11 mouse cellular contexts compared by ENCODE assay signal in genomic region chr5:22511824-22512223, GRCm38 (mm10). TPM values are rescaled to one million over a fixed set of nuclear protein-coding genes. Genes with fewer than 3 reads are reported as not detected.
DNase-seq lines count a peak whose midpoint lies in the region; ATAC-seq and TF ChIP-seq lines count a peak whose summit lies in the region.
"Had no signal": no experiment of that assay in that cellular context is flagged by ENCODE, and none has a peak within 500 bp of the region (broad histone marks: within the 10 kb centered on the region; RNA-seq: fewer than 3 reads in every experiment).

No protein-coding gene starts in this region.

- no peaks in the 10 kb centered on the region for H3K27me3 ChIP-seq in forebrain, embryonic 14.5 days (replicated peaks; ENCODE audit: control insufficient read depth, insufficient read depth, low read length)
- no peaks in the 10 kb centered on the region for H3K27me3 ChIP-seq in forebrain, embryonic 15.5 days

- no peak overlapping the region for H3K4me2 ChIP-seq in forebrain, embryonic 14.5 days (ENCODE audit: low read length)
- no peak overlapping the region for H3K4me2 ChIP-seq in forebrain, embryonic 15.5 days (replicated peaks)

- no peak overlapping the region for H3K27ac ChIP-seq in forebrain, embryonic 14.5 days (ENCODE audit: low read depth, low read length)
- no peak overlapping the region for H3K27ac ChIP-seq in forebrain, embryonic 15.5 days (replicated peaks)

- 79% methylated on average over 8 of the region's 8 CpGs for WGBS in forebrain, embryonic 14.5 days
- 79% methylated on average over 8 of the region's 8 CpGs for WGBS in forebrain, embryonic 15.5 days
- 55% methylated on average over 8 of the region's 8 CpGs for WGBS in lung, adult 2 months

- TF ChIP-seq CTCF in lung, adult 2 months (IDR thresholded peaks at IDR 0.05; ENCODE audit: insufficient read depth, low read length), result peak; percentile 41; the same call in 1 of the 2 replicates

- no peaks in the 10 kb centered on the region for H3K9me3 ChIP-seq in forebrain, embryonic 14.5 days (replicated peaks; ENCODE audit: control insufficient read depth, low read length)
- no peaks in the 10 kb centered on the region for H3K9me3 ChIP-seq in forebrain, embryonic 15.5 days

- H3K4me3 ChIP-seq in forebrain, embryonic 14.5 days (ENCODE audit: low read depth, low read length), result no peak overlapping the region
- no peak overlapping the region for H3K4me3 ChIP-seq in forebrain, embryonic 15.5 days
- H3K4me3 ChIP-seq in lung, adult 2 months (replicated peaks; ENCODE audit: extremely low read depth, low read depth, low read length), result no peak overlapping the region

- DNase-seq in forebrain, embryonic 14.5 days (ENCODE audit: low spot score), result peak; percentile 80
- DNase-seq in lung, adult 2 months, result no peak
- no peak for DNase-seq in lung, postnatal 25 days (ENCODE audit: low spot score)
- DNase-seq in brain, adult 2 months (ENCODE audit: low read depth, low spot score), result peak; percentile 74
- peak; percentile 82 for DNase-seq in retina, embryonic 14.5 days (ENCODE audit: low spot score)
- no peak for DNase-seq in adrenal gland, postnatal 25 days
- DNase-seq in kidney, postnatal 25 days, result no peak
- DNase-seq: cerebellum, adult 8-10 months; gastrocnemius, postnatal 10 days; right cerebral cortex, postnatal 4 days had no signal

- no peak overlapping the region for H3K9ac ChIP-seq in forebrain, embryonic 14.5 days (ENCODE audit: low read length)
- no peak overlapping the region for H3K9ac ChIP-seq in forebrain, embryonic 15.5 days (replicated peaks)

- H3K4me1 ChIP-seq in forebrain, embryonic 14.5 days (ENCODE audit: control insufficient read depth, insufficient read depth, low read length), result no peaks in the 10 kb centered on the region
- no peaks in the 10 kb centered on the region for H3K4me1 ChIP-seq in forebrain, embryonic 15.5 days
- no peaks in the 10 kb centered on the region for H3K4me1 ChIP-seq in lung, adult 2 months (ENCODE audit: control insufficient read depth, insufficient read depth, low read length)

- TF ChIP-seq POLR2A in lung, adult 2 months (IDR thresholded peaks at IDR 0.05; ENCODE audit: borderline replicate concordance, extremely low read depth, low read depth, low read length), result no peak

- H3K36me3 ChIP-seq in forebrain, embryonic 14.5 days (ENCODE audit: control insufficient read depth, insufficient read depth, low read length), result peaks cover 3% of the 10 kb centered on the region; the same call in 1 of the 2 replicates
- H3K36me3 ChIP-seq in forebrain, embryonic 15.5 days, result no peaks in the 10 kb centered on the region

- 0 out of 2 replicates have a peak, but pooled peaks have one; percentile 54 for ATAC-seq in forebrain, embryonic 14.5 days
- no peak for ATAC-seq in forebrain, embryonic 15.5 days (replicated peaks)

RNA-seq across cellular contexts. Expression of gene Orc5, which starts 38.4 kb away (rescaled TPM):
- 47.3 and 48.1 TPM in 2 replicates for polyA plus RNA-seq in forebrain, embryonic 14.5 days (2014; fragmentation: Nextera tagmentation; extraction: Ambion mirVana)
- 39.7 and 40.4 TPM in 2 replicates for polyA plus RNA-seq in forebrain, embryonic 15.5 days (2015; fragmentation: Nextera tagmentation; extraction: Ambion mirVana)
- 2.8 and 4.7 TPM in 2 replicates for polyA plus RNA-seq in lung, adult 2 months (2012; rRNA removed)
- total RNA-seq in adrenal gland, postnatal 25 days (2021), result 19.2 and 19.9 TPM in 2 replicates

Comparison
In these comparisons a context has a peak if more than half of its experiments do, and no peak if none do; other contexts are left out.
1. DNase-seq: peak in forebrain, embryonic 14.5 days (single experiment), brain, adult 2 months (single experiment) and retina, embryonic 14.5 days (single experiment); none in lung, adult 2 months (single experiment), lung, postnatal 25 days (single experiment), adrenal gland, postnatal 25 days (single experiment) and kidney, postnatal 25 days (0 of 2).